Mouse (Mus musculus): ENCODE results near the gene S100a14. TPM values are rescaled to one million over a fixed set of nuclear protein-coding genes. Genes with fewer than 3 reads are reported as not detected.

The S100a14 gene
- polyA plus RNA-seq, 1 experiment from 2014 or later = 14.0 TPM

DNA sequence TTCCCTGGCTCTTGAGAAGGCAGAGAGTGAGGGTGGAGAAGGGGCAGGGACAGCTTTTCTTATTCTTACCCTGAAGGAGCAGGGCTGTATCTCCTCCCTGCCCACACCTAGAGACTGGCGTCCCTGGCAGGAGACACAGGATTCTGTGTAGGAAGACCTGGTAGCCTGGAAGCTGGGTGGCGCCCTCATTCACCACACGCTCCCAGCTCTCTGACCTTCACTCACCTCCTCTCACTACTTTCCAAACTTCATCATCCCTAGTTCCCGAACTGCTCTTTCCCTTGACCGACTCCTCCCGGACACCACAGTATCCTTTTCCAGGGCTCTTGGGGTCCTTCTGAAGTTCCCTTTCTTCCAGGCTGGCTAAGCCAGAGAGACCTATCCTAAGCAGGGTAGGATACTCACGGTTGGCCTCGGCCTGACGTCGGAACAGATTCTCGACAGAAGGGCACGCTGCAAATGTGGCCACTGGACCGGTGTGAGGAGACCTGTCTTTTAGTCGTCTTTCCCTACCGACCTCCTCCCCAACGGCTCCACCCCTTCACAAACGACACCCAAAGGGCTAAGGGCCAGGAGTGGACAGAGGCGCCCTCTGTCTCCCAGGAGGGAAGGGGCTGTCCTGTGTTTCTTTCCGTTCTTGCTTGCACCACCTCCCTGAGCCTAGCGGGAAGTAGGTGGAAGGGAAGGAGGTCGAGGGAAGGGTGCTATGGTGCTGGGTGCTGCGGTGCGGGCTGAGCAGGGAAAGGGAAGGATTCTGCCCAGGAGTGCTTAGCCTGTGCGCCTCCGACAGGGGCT lies 12.7 kb upstream of the S100a14 start, which contains the start of the genes S100a1 and S100a13:
Gene S100a1 (minus strand): TSS at position 597 of the 795 bp plus-strand sequence.
Gene S100a13 (plus strand): TSS at position 640 of the 795 bp plus-strand sequence.
- peak within 1 kb of the TSS; percentile 75 for H3K4me2 ChIP-seq (replicated peaks; ENCODE audit: low read depth, low read length)
- peak; percentile 31 for ATAC-seq (ENCODE audit: insufficient number of reproducible peaks, insufficient read depth, low FRiP score, low read depth)
- no peak within 1 kb of the TSS; the same call in 1 of the 2 replicates for H3K27ac ChIP-seq (ENCODE audit: low read length)
- H3K9me3 ChIP-seq (ENCODE audit: control insufficient read depth, low read depth, low read length) = no peaks in the 10 kb centered on the region
- H3K36me3 ChIP-seq (ENCODE audit: control insufficient read depth, insufficient read depth, low read length) = no peaks in the 10 kb centered on the region
- peak within 1 kb of the TSS; percentile 38; the same call in 1 of the 2 replicates for H3K9ac ChIP-seq (replicated peaks; ENCODE audit: low read depth, low read length)
- peaks cover 6% of the 10 kb centered on the region for H3K4me1 ChIP-seq (ENCODE audit: control insufficient read depth, insufficient read depth, low read length)
- no peaks in the 10 kb centered on the region for H3K27me3 ChIP-seq (ENCODE audit: control insufficient read depth, insufficient read depth, low read length)
- peak within 1 kb of the TSS; percentile 31 for H3K4me3 ChIP-seq (ENCODE audit: low read depth, low read length)
- 7% methylated on average over 25 of the region's 25 CpGs for WGBS

DNA sequence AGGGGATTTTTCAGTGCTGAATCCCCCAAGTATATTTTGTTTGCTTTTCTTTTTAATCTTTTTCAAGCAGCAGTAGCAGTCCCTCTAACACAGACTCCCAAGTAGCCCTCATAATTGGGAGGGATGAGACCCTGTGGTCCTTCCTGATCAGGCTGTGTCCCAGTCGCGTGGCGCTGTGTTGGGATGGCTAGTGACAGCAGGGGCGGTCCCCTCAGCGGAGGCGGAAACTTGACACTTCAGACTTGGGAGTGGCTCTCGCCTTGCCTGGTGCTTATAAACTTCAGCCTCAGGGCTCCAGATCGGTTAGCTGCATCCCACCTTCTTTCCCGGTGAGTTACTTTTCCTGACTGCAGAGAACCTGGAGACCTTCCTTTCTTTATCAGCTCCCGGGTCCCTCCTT lies 12.0 kb upstream of the S100a14 start:
- no peaks in the 10 kb centered on the region for H3K27me3 ChIP-seq (ENCODE audit: control insufficient read depth, insufficient read depth, low read length)
- peak overlapping the region; percentile 38; the same call in 1 of the 2 replicates for H3K9ac ChIP-seq (replicated peaks; ENCODE audit: low read depth, low read length)
- peak overlapping the region; percentile 31 for H3K4me3 ChIP-seq (ENCODE audit: low read depth, low read length)
- 0% methylated on average over 10 of the region's 10 CpGs for WGBS
- no peaks in the 10 kb centered on the region for H3K36me3 ChIP-seq (ENCODE audit: control insufficient read depth, insufficient read depth, low read length)
- no peak overlapping the region for H3K27ac ChIP-seq (ENCODE audit: low read length)
- ATAC-seq (ENCODE audit: insufficient number of reproducible peaks, insufficient read depth, low FRiP score, low read depth) = peak; percentile 82
- H3K9me3 ChIP-seq (ENCODE audit: control insufficient read depth, low read depth, low read length) = no peaks in the 10 kb centered on the region
- peak overlapping the region; percentile 75 for H3K4me2 ChIP-seq (replicated peaks; ENCODE audit: low read depth, low read length)
- peaks cover 6% of the 10 kb centered on the region for H3K4me1 ChIP-seq (ENCODE audit: control insufficient read depth, insufficient read depth, low read length)

DNA sequence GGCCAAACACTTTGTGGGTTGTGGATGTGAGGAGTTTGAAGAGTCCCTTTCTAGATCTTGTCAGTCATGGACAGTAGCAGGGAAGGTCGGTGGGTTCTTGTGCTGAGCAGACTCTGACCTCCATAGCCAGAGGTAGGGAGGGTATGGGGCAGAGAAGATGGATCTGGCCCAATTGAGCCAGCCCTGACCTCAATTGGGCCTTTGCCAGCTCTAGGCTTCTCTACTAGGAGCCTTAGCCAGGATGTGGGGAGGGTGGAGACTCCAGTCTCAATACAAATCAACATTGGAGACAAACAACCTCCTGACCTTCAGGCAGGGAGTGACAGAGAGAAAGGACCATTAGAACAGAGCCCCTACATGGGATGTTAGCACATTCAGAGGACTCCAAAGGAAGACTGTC lies 11.4 kb upstream of the S100a14 start:
- Histone ChIP-seq H3K27ac (ENCODE audit: low read length) (no peak overlapping the region), H3K4me2 (replicated peaks; ENCODE audit: low read depth, low read length) (peak overlapping the region; percentile 75), H3K4me3 (ENCODE audit: low read depth, low read length) (peak overlapping the region; percentile 31), H3K9me3 (ENCODE audit: control insufficient read depth, low read depth, low read length) (no peaks in the 10 kb centered on the region), H3K36me3 (ENCODE audit: control insufficient read depth, insufficient read depth, low read length) (no peaks in the 10 kb centered on the region), H3K27me3 (ENCODE audit: control insufficient read depth, insufficient read depth, low read length) (no peaks in the 10 kb centered on the region), H3K4me1 (ENCODE audit: control insufficient read depth, insufficient read depth, low read length) (peaks cover 6% of the 10 kb centered on the region), H3K9ac (replicated peaks; ENCODE audit: low read depth, low read length) (peak overlapping the region; percentile 38; the same call in 1 of the 2 replicates)
- no peak for ATAC-seq (ENCODE audit: insufficient number of reproducible peaks, insufficient read depth, low FRiP score, low read depth)
- WGBS = 25% methylated on average over 1 of the region's 1 CpGs

DNA sequence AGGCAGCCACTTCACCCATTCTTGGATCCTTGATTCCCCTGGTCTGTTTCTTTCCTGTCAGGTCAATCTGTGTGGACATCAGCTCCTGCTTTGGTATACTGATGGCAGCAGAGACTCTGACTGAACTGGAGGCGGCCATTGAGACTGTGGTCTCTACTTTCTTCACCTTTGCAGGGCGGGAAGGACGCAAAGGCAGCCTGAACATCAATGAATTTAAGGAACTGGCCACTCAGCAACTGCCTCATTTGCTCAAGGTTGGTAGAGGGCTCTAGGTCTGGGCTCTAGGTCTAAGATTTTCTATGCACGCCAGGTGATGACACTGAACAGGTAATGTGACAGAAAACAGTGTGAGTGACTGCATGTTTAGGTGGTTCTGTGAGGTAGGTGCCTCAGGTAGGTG lies 10.9 kb upstream of the S100a14 start:
- Histone ChIP-seq H3K36me3 (ENCODE audit: control insufficient read depth, insufficient read depth, low read length) (no peaks in the 10 kb centered on the region), H3K4me3 (ENCODE audit: low read depth, low read length) (no peak overlapping the region), H3K4me2 (replicated peaks; ENCODE audit: low read depth, low read length) (peak overlapping the region; percentile 75; the same call in 1 of the 2 replicates), H3K9ac (replicated peaks; ENCODE audit: low read depth, low read length) (no peak overlapping the region), H3K27me3 (ENCODE audit: control insufficient read depth, insufficient read depth, low read length) (no peaks in the 10 kb centered on the region), H3K27ac (ENCODE audit: low read length) (no peak overlapping the region), H3K9me3 (ENCODE audit: control insufficient read depth, low read depth, low read length) (no peaks in the 10 kb centered on the region), H3K4me1 (ENCODE audit: control insufficient read depth, insufficient read depth, low read length) (peaks cover 6% of the 10 kb centered on the region)
- ATAC-seq (ENCODE audit: insufficient number of reproducible peaks, insufficient read depth, low FRiP score, low read depth) = no peak
- 89% methylated on average over 4 of the region's 4 CpGs for WGBS

DNA sequence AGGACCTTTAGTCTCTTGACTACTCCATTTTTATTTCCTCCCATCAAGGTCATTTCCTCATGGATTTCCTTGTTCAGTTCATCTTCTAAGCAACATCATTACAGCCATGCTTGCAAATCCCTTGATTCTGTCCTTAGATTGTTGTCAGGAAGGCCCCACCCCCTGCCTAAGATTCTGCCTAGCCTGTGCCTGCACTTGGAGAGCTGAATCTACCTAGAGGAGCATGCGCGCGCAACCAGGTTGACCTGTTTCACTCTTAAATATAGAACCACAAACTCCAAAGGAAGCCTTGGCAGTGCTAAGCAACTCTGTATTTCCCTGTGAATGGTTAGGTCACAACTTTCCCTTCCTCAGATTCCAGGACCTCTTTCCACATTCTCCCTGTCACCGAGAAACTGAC lies 8.9 kb upstream of the S100a14 start:
- H3K36me3 ChIP-seq (ENCODE audit: control insufficient read depth, insufficient read depth, low read length) = no peaks in the 10 kb centered on the region
- H3K9ac ChIP-seq (replicated peaks; ENCODE audit: low read depth, low read length) = no peak overlapping the region
- ATAC-seq (ENCODE audit: insufficient number of reproducible peaks, insufficient read depth, low FRiP score, low read depth) = no peak
- H3K4me1 ChIP-seq (ENCODE audit: control insufficient read depth, insufficient read depth, low read length) = peaks cover 6% of the 10 kb centered on the region
- H3K4me2 ChIP-seq (replicated peaks; ENCODE audit: low read depth, low read length) = no peak overlapping the region
- H3K27ac ChIP-seq (ENCODE audit: low read length) = no peak overlapping the region
- H3K4me3 ChIP-seq (ENCODE audit: low read depth, low read length) = no peak overlapping the region
- WGBS = 82% methylated on average over 4 of the region's 4 CpGs
- no peaks in the 10 kb centered on the region for H3K27me3 ChIP-seq (ENCODE audit: control insufficient read depth, insufficient read depth, low read length)
- H3K9me3 ChIP-seq (ENCODE audit: control insufficient read depth, low read depth, low read length) = no peaks in the 10 kb centered on the region

DNA sequence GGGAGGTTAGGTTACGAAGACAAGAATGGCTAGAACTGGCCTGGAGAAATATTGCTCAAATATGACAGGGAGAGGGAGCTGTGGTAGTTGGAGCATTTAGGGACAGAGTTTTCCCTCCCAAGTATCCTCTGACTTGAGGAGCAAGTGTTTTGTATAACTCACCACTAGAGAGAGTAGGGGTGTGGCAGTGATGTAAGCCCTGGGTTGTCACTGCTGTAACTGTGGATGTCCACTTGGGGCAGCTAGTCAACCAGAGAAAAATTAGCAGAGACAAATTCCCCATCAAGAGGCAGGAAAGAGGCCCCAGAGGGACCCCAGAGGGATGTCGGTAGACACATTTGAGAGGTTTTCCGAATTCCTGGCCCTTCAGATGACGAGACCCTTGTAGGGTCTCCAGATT lies 1.2 kb upstream of the S100a14 start:
- H3K4me1 ChIP-seq (ENCODE audit: control insufficient read depth, insufficient read depth, low read length) = 0 out of 2 replicates have a peak, but pooled peaks cover 3% of the 10 kb centered on the region
- H3K27me3 ChIP-seq (ENCODE audit: control insufficient read depth, insufficient read depth, low read length) = no peaks in the 10 kb centered on the region
- no peak overlapping the region for H3K4me2 ChIP-seq (replicated peaks; ENCODE audit: low read depth, low read length)
- WGBS = 45% methylated on average over 4 of the region's 4 CpGs
- H3K9ac ChIP-seq (replicated peaks; ENCODE audit: low read depth, low read length) = no peak overlapping the region
- H3K27ac ChIP-seq (ENCODE audit: low read length) = no peak overlapping the region
- H3K36me3 ChIP-seq (ENCODE audit: control insufficient read depth, insufficient read depth, low read length) = no peaks in the 10 kb centered on the region
- no peak for ATAC-seq (ENCODE audit: insufficient number of reproducible peaks, insufficient read depth, low FRiP score, low read depth)
- H3K4me3 ChIP-seq (ENCODE audit: low read depth, low read length) = no peak overlapping the region
- H3K9me3 ChIP-seq (ENCODE audit: control insufficient read depth, low read depth, low read length) = no peaks in the 10 kb centered on the region

DNA sequence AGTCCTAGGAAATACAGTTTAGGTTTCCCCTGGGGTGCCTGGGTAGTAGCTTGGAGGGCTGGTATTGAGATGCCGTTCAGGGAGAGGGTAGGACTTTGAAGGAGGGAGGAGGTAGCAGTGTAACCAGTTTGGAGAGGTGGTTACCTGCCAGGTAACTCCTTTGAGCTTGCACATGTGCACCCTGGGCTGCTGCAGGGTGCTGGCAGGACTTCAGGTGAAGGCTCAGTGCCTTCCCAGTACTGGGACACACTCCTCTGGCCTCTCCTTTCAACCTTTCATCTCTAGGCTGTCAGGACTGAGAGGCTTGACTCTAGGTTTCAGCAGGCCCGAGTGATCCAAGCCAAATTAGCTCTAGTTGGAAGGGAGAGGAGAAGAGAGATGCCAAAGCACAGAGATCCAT lies 580 bp upstream of the S100a14 start:
- no peaks in the 10 kb centered on the region for H3K36me3 ChIP-seq (ENCODE audit: control insufficient read depth, insufficient read depth, low read length)
- 0 out of 2 replicates have a peak, but pooled peaks cover 3% of the 10 kb centered on the region for H3K4me1 ChIP-seq (ENCODE audit: control insufficient read depth, insufficient read depth, low read length)
- H3K9me3 ChIP-seq (ENCODE audit: control insufficient read depth, low read depth, low read length) = no peaks in the 10 kb centered on the region
- no peaks in the 10 kb centered on the region for H3K27me3 ChIP-seq (ENCODE audit: control insufficient read depth, insufficient read depth, low read length)
- no peak for ATAC-seq (ENCODE audit: insufficient number of reproducible peaks, insufficient read depth, low FRiP score, low read depth)
- H3K4me3 ChIP-seq (ENCODE audit: low read depth, low read length) = no peak overlapping the region
- no peak overlapping the region for H3K9ac ChIP-seq (replicated peaks; ENCODE audit: low read depth, low read length)
- H3K27ac ChIP-seq (ENCODE audit: low read length) = peak overlapping the region; percentile 11; the same call in 1 of the 2 replicates
- no peak overlapping the region for H3K4me2 ChIP-seq (replicated peaks; ENCODE audit: low read depth, low read length)
- WGBS = 65% methylated on average over 2 of the region's 2 CpGs

DNA sequence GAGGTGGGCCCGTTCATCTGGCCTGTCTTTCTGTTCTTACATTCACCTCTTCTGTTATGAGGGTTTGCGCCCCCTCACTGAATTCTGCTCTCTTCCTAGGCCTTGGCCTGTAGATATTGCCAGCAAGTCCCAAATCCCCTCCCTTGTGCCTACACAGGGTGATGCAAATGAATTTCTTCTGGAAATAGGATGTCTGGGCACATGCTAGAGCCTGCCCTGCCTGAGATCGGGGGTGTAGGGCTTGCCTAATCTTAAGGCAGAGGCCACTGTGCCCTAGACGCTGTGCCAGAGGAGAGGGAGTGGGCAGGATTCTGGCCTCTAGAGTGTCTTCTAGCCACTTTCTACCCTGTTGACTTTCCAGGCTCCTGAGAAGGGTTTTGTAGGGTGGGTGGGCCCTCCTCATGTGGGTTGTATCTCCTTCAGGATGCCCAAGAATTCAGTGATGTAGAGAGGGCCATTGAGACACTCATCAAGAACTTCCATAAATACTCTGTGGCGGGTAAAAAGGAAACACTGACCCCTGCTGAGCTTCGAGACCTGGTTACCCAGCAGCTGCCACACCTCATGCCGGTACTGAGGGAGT lies 726 bp downstream of the S100a14 start:
- ATAC-seq (ENCODE audit: insufficient number of reproducible peaks, insufficient read depth, low FRiP score, low read depth) = no peak
- H3K9ac ChIP-seq (replicated peaks; ENCODE audit: low read depth, low read length) = no peak overlapping the region
- no peaks in the 10 kb centered on the region for H3K27me3 ChIP-seq (ENCODE audit: control insufficient read depth, insufficient read depth, low read length)
- H3K36me3 ChIP-seq (ENCODE audit: control insufficient read depth, insufficient read depth, low read length) = no peaks in the 10 kb centered on the region
- 86% methylated on average over 7 of the region's 7 CpGs for WGBS
- no peak overlapping the region for H3K4me3 ChIP-seq (ENCODE audit: low read depth, low read length)
- H3K4me2 ChIP-seq (replicated peaks; ENCODE audit: low read depth, low read length) = no peak overlapping the region
- H3K4me1 ChIP-seq (ENCODE audit: control insufficient read depth, insufficient read depth, low read length) = 0 out of 2 replicates have a peak, but pooled peaks cover 3% of the 10 kb centered on the region
- no peaks in the 10 kb centered on the region for H3K9me3 ChIP-seq (ENCODE audit: control insufficient read depth, low read depth, low read length)
- H3K27ac ChIP-seq (ENCODE audit: low read length) = no peak overlapping the region
